In the genomic region with DNA sequence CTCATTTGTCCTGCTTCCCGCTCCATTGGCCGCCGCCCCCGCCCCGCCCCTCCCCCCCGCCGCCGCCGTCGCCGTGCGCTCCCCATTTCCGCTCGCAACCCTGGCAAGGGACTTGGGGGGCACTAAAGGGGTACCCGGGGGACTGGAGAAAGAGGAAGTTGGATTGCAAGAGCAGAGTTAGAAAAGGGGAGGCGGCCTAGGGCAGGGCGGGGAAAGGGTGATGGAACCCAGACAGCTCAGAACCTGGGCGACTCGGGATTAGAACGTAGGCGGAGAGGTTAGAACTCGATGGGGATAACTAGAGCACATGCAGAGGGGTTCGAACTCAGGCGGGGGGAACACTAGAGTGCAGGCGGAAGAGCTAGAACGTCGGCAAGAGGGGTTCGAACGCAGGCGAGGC, we compare ENCODE assay signal across 9 mouse cellular contexts. TPM values are rescaled to one million over a fixed set of nuclear protein-coding genes. Genes with fewer than 3 reads are reported as not detected.
DNase-seq lines count a peak whose midpoint lies in the region; ATAC-seq and TF ChIP-seq lines count a peak whose summit lies in the region.
"Had no signal": no experiment of that assay in that cellular context is flagged by ENCODE, and none has a peak within 500 bp of the region (broad histone marks: within the 10 kb centered on the region; RNA-seq: fewer than 3 reads in every experiment).

No protein-coding gene starts in this region.

- H3K4me1 ChIP-seq in liver, embryonic 12.5 days = peaks cover 7% of the 10 kb centered on the region; the same call in 1 of the 2 replicates
- H3K4me1 ChIP-seq in spleen, adult 2 months (ENCODE audit: control insufficient read depth, insufficient read depth, insufficient read length) = peaks cover 9% of the 10 kb centered on the region

- no peak for TF ChIP-seq CTCF in spleen, adult 2 months (IDR thresholded peaks at IDR 0.05; ENCODE audit: extremely low read depth, insufficient read depth, insufficient read length, insufficient replicate concordance)

- H3K27me3 ChIP-seq in liver, embryonic 12.5 days (replicated peaks) = peaks cover 81% of the 10 kb centered on the region
- no peaks in the 10 kb centered on the region; the same call in none of the 2 replicates for H3K27me3 ChIP-seq in spleen, adult 2 months (ENCODE audit: control insufficient read depth, insufficient read depth, low read length)

- H3K36me3 ChIP-seq in liver, embryonic 12.5 days = no peaks in the 10 kb centered on the region
- H3K36me3 ChIP-seq in spleen, adult 2 months (ENCODE audit: control insufficient read depth, insufficient read depth, low read length) = no peaks in the 10 kb centered on the region

- H3K27ac ChIP-seq in liver, embryonic 12.5 days = no peak overlapping the region
- peak overlapping the region; percentile 27; the same call in 1 of the 2 replicates for H3K27ac ChIP-seq in spleen, adult 2 months (ENCODE audit: insufficient read depth, low read length)

- peak; percentile 87 for ATAC-seq in granulocyte monocyte progenitor cell, adult 5-6 weeks (replicated peaks; ENCODE audit: poor library complexity, severe bottlenecking)
- no peak for ATAC-seq in liver, embryonic 12.5 days

- 2% methylated on average over 30 of the region's 30 CpGs for WGBS in liver, embryonic 12.5 days (ENCODE audit: insufficient replicate concordance)
- 3% methylated on average over 30 of the region's 30 CpGs for WGBS in spleen, adult 2 months

- H3K9ac ChIP-seq in liver, embryonic 12.5 days = no peak overlapping the region

- DNase-seq in A20 (ENCODE audit: low read depth, low spot score) = peak; percentile 81
- DNase-seq in CD4-positive, CD25-positive, alpha-beta regulatory T cell, adult 2 months (ENCODE audit: low read depth, low spot score) = peak; percentile 52
- peak; percentile 60 to 64 for DNase-seq in spleen, adult 2 months (ENCODE audit: low read depth in 1 of 2, low spot score in 2 of 2)
- no peak for DNase-seq in cerebellum, adult 9-11 months
- no peak for DNase-seq in layer of hippocampus, adult 9-10 months (ENCODE audit: low spot score)
- DNase-seq in left cerebral cortex, adult 8-10 months (ENCODE audit: low spot score in 2 of 2) = no peak

- peak overlapping the region; percentile 44 for H3K4me3 ChIP-seq in liver, embryonic 12.5 days
- peak overlapping the region; percentile 69; the same call in 1 of the 2 replicates for H3K4me3 ChIP-seq in spleen, adult 2 months (ENCODE audit: extremely low read depth, insufficient read depth, insufficient read length)
- H3K4me3 ChIP-seq: erythroblast, embryonic 14.5 days had no signal

- no peak for TF ChIP-seq POLR2A in spleen, adult 2 months (IDR thresholded peaks at IDR 0.05; ENCODE audit: low read depth, low read length)

- H3K4me2 ChIP-seq in liver, embryonic 12.5 days = peak overlapping the region; percentile 62

- H3K9me3 ChIP-seq in liver, embryonic 12.5 days (replicated peaks) = 0 out of 2 replicates have a peak, but pooled peaks cover 3% of the 10 kb centered on the region

RNA-seq across cellular contexts. Expression of gene Gm4881, which starts 10.2 kb away (rescaled TPM):
- not detected in 2 replicates for total RNA-seq in granulocyte monocyte progenitor cell, adult 5-6 weeks (2014; fragmentation: Nextera tagmentation)
- total RNA-seq in granulocyte monocyte progenitor cell, adult 5-6 weeks (2017) = not detected in 2 replicates
- not detected in 2 replicates for polyA plus RNA-seq in liver, embryonic 12.5 days (2016; fragmentation: Nextera tagmentation; extraction: Ambion mirVana)
- not detected in 2 replicates for polyA plus RNA-seq in spleen, adult 2 months (2012; rRNA removed)
- not detected for total RNA-seq in left cerebral cortex, adult 8-10 months (2022)
- polyA plus RNA-seq: erythroblast, embryonic 14.5 days had no signal

RNA-seq across cellular contexts. Expression of gene Rabac1, which starts 18.1 kb away (rescaled TPM):
- total RNA-seq in granulocyte monocyte progenitor cell, adult 5-6 weeks (2014; fragmentation: Nextera tagmentation) = 112 and 164 TPM in 2 replicates
- total RNA-seq in granulocyte monocyte progenitor cell, adult 5-6 weeks (2017) = 118 and 121 TPM in 2 replicates
- polyA plus RNA-seq in liver, embryonic 12.5 days (2016; fragmentation: Nextera tagmentation; extraction: Ambion mirVana) = 63.4 and 67.4 TPM in 2 replicates
- 361 and 478 TPM in 2 replicates for polyA plus RNA-seq in spleen, adult 2 months (2012; rRNA removed)
- total RNA-seq in left cerebral cortex, adult 8-10 months (2022) = 100 to 1,000 TPM; 322 to 333 (median 326) TPM

RNA-seq across cellular contexts. Expression of gene Atp1a3, which starts 51.3 kb away (rescaled TPM):
- 34.6 and 53.7 TPM in 2 replicates for total RNA-seq in granulocyte monocyte progenitor cell, adult 5-6 weeks (2014; fragmentation: Nextera tagmentation)
- 24.4 and 34.1 TPM in 2 replicates for total RNA-seq in granulocyte monocyte progenitor cell, adult 5-6 weeks (2017)
- 0.45 and 0.50 TPM in 2 replicates for polyA plus RNA-seq in liver, embryonic 12.5 days (2016; fragmentation: Nextera tagmentation; extraction: Ambion mirVana)
- polyA plus RNA-seq in spleen, adult 2 months (2012; rRNA removed) = 11.2 and 16.0 TPM in 2 replicates
- total RNA-seq in left cerebral cortex, adult 8-10 months (2022) = 1,000 to 10,000 TPM; 1,859 to 2,026 (median 1,901) TPM

RNA-seq across cellular contexts. Expression of gene Arhgef1, which starts 51.7 kb away (rescaled TPM):
- 81.5 and 141 TPM in 2 replicates for total RNA-seq in granulocyte monocyte progenitor cell, adult 5-6 weeks (2014; fragmentation: Nextera tagmentation)
- total RNA-seq in granulocyte monocyte progenitor cell, adult 5-6 weeks (2017) = 36.5 and 50.2 TPM in 2 replicates
- 71.9 and 80.4 TPM in 2 replicates for polyA plus RNA-seq in liver, embryonic 12.5 days (2016; fragmentation: Nextera tagmentation; extraction: Ambion mirVana)
- 915 and 1,063 TPM in 2 replicates for polyA plus RNA-seq in spleen, adult 2 months (2012; rRNA removed)
- 10 to 100 TPM; 56.3 to 90.8 (median 74.6) TPM for total RNA-seq in left cerebral cortex, adult 8-10 months (2022)

RNA-seq across cellular contexts. Expression of gene Cd79a, which starts 57.3 kb away (rescaled TPM):
- not detected in 2 replicates for total RNA-seq in granulocyte monocyte progenitor cell, adult 5-6 weeks (2014; fragmentation: Nextera tagmentation)
- not detected in 2 replicates for total RNA-seq in granulocyte monocyte progenitor cell, adult 5-6 weeks (2017)
- polyA plus RNA-seq in liver, embryonic 12.5 days (2016; fragmentation: Nextera tagmentation; extraction: Ambion mirVana) = 0.12 TPM in 1 of 2 replicates, not detected in the other
- 959 and 1,255 TPM in 2 replicates for polyA plus RNA-seq in spleen, adult 2 months (2012; rRNA removed)
- under 1 TPM; 0.33 to 0.74 (median 0.53) TPM for total RNA-seq in left cerebral cortex, adult 8-10 months (2022)

Comparison
In these comparisons a context has a peak if more than half of its experiments do, and no peak if none do; other contexts are left out.
1. DNase-seq: peak in A20 (single experiment), CD4-positive, CD25-positive, alpha-beta regulatory T cell, adult 2 months (single experiment) and spleen, adult 2 months (2 of 2); none in cerebellum, adult 9-11 months (single experiment), layer of hippocampus, adult 9-10 months (single experiment) and left cerebral cortex, adult 8-10 months (0 of 2).
2. RNA of gene Atp1a3, which starts 51.3 kb away (total RNA-seq): 1,859 to 2,026 TPM in left cerebral cortex, adult 8-10 months; 24.4 to 53.7 TPM in granulocyte monocyte progenitor cell, adult 5-6 weeks; every median in the first group is over 10 times any median in the second.